Mouse (Mus musculus) adrenal gland, postnatal 14 days (tissue): ENCODE data around the gene Atf7. TPM values are rescaled to one million over a fixed set of nuclear protein-coding genes. Genes with fewer than 3 reads are reported as not detected.

Source experiments
- DNase-seq: peaks from one replicate; pipeline ENCODE4 v3.0.0; 2021; ENCODE audit warnings: mixed read lengths
- microRNA-seq, 2 experiments: library from miRNA; unstranded; fragments of <30 nt; microRNA quantifications; one replicate each; pipeline ENCODE4 v1.2.0; 2021
- total RNA-seq: library from RNA; stranded (reverse); gene quantifications from 2 replicates; pipeline ENCODE4 v1.2.3, GENCODE M21; 2021

Gene Atf7
- total RNA-seq, 1 experiment from 2014 or later: 76.1 TPM

- no peak for DNase-seq
These were observed 137.6 kb downstream of the Atf7 start for GRCm38 (mm10) chr15:102487664-102488063.

DNA sequence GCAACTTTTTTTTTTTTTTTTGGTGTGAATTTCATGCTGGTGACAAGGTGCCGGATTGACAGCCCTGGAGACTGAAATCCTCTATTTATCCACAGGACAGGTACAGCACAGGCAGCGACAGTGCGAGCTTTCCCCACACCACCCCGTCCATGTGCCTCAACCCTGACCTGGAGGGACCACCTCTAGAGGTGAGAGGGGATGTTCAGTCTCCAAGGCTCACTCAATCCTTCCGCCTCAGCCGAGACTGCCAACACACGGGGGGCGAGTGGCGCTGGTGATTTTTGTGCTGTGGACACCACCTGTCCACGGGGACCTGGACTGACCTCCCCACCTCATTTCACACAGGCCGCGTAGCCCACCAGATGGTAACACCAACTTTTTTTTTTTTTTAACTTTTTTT is 139.4 kb downstream of the Atf7 start:
- DNase-seq: no peak

DNA sequence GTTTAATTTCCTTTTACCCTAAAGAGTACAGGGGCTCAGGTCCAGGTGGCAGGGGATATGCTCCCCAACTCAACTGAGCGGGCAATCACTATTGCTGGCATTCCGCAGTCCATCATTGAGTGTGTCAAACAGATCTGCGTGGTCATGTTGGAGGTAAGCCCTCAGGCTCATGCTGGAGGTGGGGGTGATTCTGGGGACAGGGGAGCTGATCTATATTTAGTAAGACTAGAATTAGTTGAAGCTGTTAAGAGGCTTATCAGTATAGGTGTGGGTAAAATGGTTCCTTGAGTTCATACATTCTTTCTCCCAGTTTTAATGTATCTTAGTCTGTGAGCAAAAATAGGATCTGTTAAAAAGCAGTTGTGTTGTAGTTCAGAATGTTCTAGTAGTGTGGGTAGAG is 142.1 kb downstream of the Atf7 start:
- no peak for DNase-seq

Small RNAs within 50 kb of the gene (microRNA-seq; reads per million reads assigned to microRNA genes)
- gene Mir688: 0 reads per million in 2 experiments

Other genes starting within 250 kb of the Atf7 start
- 72.6 and 73.7 TPM in 2 replicates for gene Sp1, start 219.3 kb downstream of the Atf7 start, total RNA-seq
- 1.5 and 1.6 TPM in 2 replicates for gene Amhr2, start 180.1 kb downstream of the Atf7 start, total RNA-seq
- 75.6 and 89.5 TPM in 2 replicates for gene Prr13, start 166.4 kb downstream of the Atf7 start, total RNA-seq
- 726 and 812 TPM in 2 replicates for gene Pcbp2, start 154.9 kb downstream of the Atf7 start, total RNA-seq
- not detected in 2 replicates for gene Gm10337, start 121.7 kb downstream of the Atf7 start, total RNA-seq
- gene Map3k12, start 108.4 kb downstream of the Atf7 start, total RNA-seq: 8.2 and 9.4 TPM in 2 replicates
- gene Tarbp2, start 107.3 kb downstream of the Atf7 start, total RNA-seq: 34.2 and 35.0 TPM in 2 replicates
- 4.1 and 4.8 TPM in 2 replicates for gene Npff, start 100.5 kb downstream of the Atf7 start, total RNA-seq
- 2.8 TPM in 1 of 2 replicates, not detected in the other for gene Gm28047, start 397 bp downstream of the Atf7 start, total RNA-seq
- gene Atp5g2, start 46.9 kb upstream of the Atf7 start, total RNA-seq: 35.4 and 47.3 TPM in 2 replicates
- 85.8 and 96.7 TPM in 2 replicates for gene Calcoco1, start 96.7 kb upstream of the Atf7 start, total RNA-seq